Mouse (Mus musculus) midbrain, embryonic 14.5 days (tissue): ENCODE measurements around the gene Ttll11. TPM values are rescaled to one million over a fixed set of nuclear protein-coding genes. Genes with fewer than 3 reads are reported as not detected.

Experiments used
- ATAC-seq: fragments of 200-750 bp; cut with Nextera tagmentation; 2 replicates; pipeline ENCODE4 v1.8.0; 2017; ENCODE audit warnings: moderate number of reproducible peaks, moderate library complexity; ENCODE audit not compliant: low FRiP score, low TSS enrichment
- DNase-seq: peaks from one replicate; pipeline ENCODE4 v3.0.0-alpha.2; 2015
- H3K27ac ChIP-seq: fragments of 300-500 bp; sonication (generic); replicated peaks from 2 replicates; pipeline ENCODE4 v1.5.1; 2014; ENCODE audit warnings: mild to moderate bottlenecking, low read depth, low read length, moderate library complexity
- H3K27me3 ChIP-seq: fragments of 300-500 bp; sonication (generic); 2 replicates; pipeline ENCODE4 v1.6.1; 2014; ENCODE audit warnings: low read length, control low read depth, mixed read lengths; ENCODE audit not compliant: control insufficient read depth, insufficient read depth
- H3K36me3 ChIP-seq: fragments of 300-500 bp; sonication (generic); 2 replicates; pipeline ENCODE4 v1.6.1; 2014; ENCODE audit warnings: low read length, control low read depth; ENCODE audit not compliant: control insufficient read depth, insufficient read depth
- H3K4me1 ChIP-seq: fragments of 300-500 bp; sonication (generic); 2 replicates; pipeline ENCODE4 v1.6.1; 2014; ENCODE audit warnings: mild to moderate bottlenecking, antibody characterized with exemption, low read length, control low read depth; ENCODE audit not compliant: control insufficient read depth, insufficient read depth
- H3K4me2 ChIP-seq: fragments of 300-500 bp; sonication (generic); 2 replicates; pipeline ENCODE4 v1.6.1; 2014; ENCODE audit warnings: mild to moderate bottlenecking, low read length, moderate library complexity
- H3K4me3 ChIP-seq: fragments of 300-500 bp; sonication (generic); replicated peaks from 2 replicates; pipeline ENCODE4 v1.5.1; 2014; ENCODE audit warnings: low read depth, low read length
- H3K9ac ChIP-seq: fragments of 300-500 bp; sonication (generic); replicated peaks from 2 replicates; pipeline ENCODE4 v1.6.1; 2014; ENCODE audit warnings: mild to moderate bottlenecking, low read length, moderate library complexity
- H3K9me3 ChIP-seq: fragments of 300-500 bp; sonication (generic); 2 replicates; pipeline ENCODE4 v1.6.1; 2016; ENCODE audit warnings: low read length, control low read depth, mixed read lengths; ENCODE audit not compliant: control insufficient read depth
- WGBS: fragments of 180-500 bp; shearing (Covaris S2); extraction: QIAGEN DNeasy Blood & Tissue Kit; methylation state at CpG from one replicate; pipeline ENCODE4 v1.1.7; 2014; 5-methylcytosine and 5-hydroxymethylcytosine counted together
- polyA plus RNA-seq: library from polyadenylated mRNA; unstranded; fragments of >200 nt; fragmentation: Nextera tagmentation; extraction: Ambion mirVana; gene quantifications from 2 replicates; pipeline ENCODE4 v1.2.1, GENCODE M21; 2014

Ttll11 gene
- polyA plus RNA-seq, 1 experiment from 2014 or later, result 5.1 TPM

DNA sequence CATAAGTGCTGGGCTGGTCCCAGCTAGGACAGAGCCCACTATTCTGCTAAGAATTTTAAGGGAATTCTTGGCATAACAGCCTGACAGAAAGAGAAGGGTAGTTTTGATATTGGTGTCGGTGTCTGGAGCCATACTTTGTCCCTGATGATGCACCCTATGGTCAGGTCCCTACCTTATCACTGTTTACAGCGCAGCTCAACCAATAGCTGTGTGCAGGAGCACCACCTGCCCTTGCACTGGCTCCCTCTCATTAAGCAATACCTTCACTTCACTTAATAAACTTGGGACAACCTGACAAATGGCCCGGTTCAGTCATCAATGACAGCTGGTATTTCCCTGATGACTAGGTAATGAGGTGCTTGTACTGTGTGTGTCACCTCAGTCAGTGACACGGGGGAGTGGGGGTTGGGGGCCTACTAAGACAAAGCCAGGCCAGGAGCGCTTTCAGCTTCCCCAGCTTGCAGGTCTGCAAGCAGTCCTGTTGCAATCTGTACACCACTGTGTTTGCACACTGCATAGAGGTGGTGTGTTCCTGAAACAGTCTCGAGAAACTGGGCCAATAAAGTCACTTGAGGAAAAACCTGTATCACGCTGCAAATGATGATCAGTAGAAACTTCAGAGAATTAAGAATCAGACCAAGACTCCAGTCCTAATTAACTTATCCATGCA, 22.1 kb downstream of the Ttll11 start:
- Histone ChIP-seq H3K4me3 (no peak overlapping the region), H3K9ac (no peak overlapping the region), H3K36me3 (no peaks in the 10 kb centered on the region), H3K27me3 (no peaks in the 10 kb centered on the region), H3K27ac (no peak overlapping the region), H3K4me1 (0 out of 2 replicates have a peak, but pooled peaks cover under 1% of the 10 kb centered on the region), H3K4me2 (no peak overlapping the region), H3K9me3 (no peaks in the 10 kb centered on the region)
- DNase-seq (no peak), ATAC-seq (no peak; the same call in 1 of the 2 replicates)
- 75% methylated on average over 7 of the region's 7 CpGs for WGBS

DNA sequence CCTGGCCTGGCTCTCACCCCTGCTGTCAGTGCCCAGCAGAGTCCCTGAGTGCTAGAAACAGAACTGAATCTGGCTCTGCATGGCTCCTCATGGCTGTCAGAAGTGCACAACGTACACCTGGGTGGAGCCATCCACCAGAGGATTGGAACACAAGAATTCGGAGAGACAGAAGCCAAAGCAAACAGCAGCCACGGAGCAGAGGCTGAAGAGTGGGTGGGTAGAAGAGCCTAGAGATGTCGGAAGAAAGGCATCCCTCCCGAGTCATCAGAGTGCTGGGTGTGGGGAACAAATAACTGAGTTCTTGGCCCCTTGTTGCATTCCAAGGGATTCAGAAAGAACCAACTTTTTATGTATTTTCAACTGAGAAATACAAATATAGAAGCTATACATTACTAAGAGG, 24.5 kb downstream of the Ttll11 start:
- no peak overlapping the region for H3K4me3 ChIP-seq
- 67% methylated on average over 5 of the region's 5 CpGs for WGBS
- H3K9ac ChIP-seq, result no peak overlapping the region
- H3K27ac ChIP-seq, result no peak overlapping the region
- no peaks in the 10 kb centered on the region for H3K36me3 ChIP-seq
- 0 out of 2 replicates have a peak, but pooled peaks cover 7% of the 10 kb centered on the region for H3K4me1 ChIP-seq
- no peak for DNase-seq
- ATAC-seq, result no peak
- no peak overlapping the region for H3K4me2 ChIP-seq
- no peaks in the 10 kb centered on the region for H3K9me3 ChIP-seq
- H3K27me3 ChIP-seq, result no peaks in the 10 kb centered on the region

DNA sequence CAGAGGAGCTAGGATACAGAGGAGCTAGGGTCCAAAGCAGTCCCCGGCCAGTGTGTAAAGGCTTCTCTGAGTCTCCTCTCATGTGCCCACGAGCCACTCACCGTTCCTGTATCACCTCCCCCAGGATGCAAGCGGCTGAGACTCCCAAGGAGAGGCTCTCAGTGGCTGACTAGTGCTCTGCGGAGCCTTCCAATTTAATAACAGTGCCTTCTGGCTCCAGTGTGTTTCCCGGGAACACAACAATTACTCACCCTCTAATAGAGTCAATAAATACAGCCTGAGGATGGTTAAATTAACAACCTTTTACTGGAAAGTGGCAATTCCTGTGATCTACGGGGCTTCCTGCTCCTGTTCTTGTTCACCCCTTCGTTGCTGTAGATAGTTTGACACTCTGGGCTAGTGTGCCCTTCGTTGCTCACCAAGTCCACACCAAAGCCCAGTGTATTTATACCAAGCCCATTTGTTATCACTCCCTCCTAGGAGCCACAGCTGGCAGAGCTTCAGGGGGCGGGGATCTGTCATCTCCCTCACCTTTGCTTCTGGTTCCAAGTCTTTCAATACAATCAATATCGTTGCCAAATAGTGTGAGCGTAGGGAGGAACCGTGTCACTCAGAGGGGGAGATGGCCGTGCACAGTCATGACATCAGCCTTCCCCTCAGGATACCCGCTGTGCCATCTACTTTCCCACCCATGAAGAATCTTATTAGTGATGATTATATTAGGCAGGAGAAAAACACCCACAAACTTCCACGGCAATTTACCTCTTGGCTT, 27.3 kb downstream of the Ttll11 start:
- ATAC-seq (no peak), DNase-seq (peak; percentile 18)
- Histone ChIP-seq H3K4me1 (0 out of 2 replicates have a peak, but pooled peaks cover 7% of the 10 kb centered on the region), H3K9me3 (no peaks in the 10 kb centered on the region), H3K27me3 (no peaks in the 10 kb centered on the region), H3K4me2 (no peak overlapping the region), H3K4me3 (no peak overlapping the region), H3K9ac (no peak overlapping the region), H3K27ac (no peak overlapping the region), H3K36me3 (no peaks in the 10 kb centered on the region)
- 67% methylated on average over 16 of the region's 16 CpGs for WGBS

DNA sequence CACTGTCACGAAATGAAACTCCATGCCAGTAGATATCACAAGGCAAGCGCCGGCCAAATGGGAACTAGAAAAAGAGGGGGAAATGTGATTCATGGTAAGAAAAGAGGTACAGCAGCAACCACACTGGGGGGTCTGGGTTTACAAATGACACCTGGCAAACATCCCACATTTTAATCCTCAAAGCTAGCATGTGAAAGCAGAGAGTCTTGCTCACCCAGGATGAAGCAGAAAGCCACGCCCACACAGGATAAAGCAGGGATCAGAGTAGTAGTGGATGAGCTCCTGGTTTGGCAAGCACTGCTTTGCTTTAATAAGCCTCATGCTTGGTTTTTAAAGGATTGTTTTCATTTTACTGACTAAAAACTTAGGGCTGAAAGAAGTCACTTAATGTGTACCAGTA, 34.8 kb downstream of the Ttll11 start:
- ATAC-seq (no peak), DNase-seq (no peak)
- Histone ChIP-seq H3K4me1 (no peaks in the 10 kb centered on the region), H3K9me3 (no peaks in the 10 kb centered on the region), H3K4me3 (no peak overlapping the region), H3K27me3 (no peaks in the 10 kb centered on the region), H3K36me3 (no peaks in the 10 kb centered on the region), H3K4me2 (no peak overlapping the region), H3K9ac (no peak overlapping the region), H3K27ac (no peak overlapping the region)
- 73% methylated on average over 4 of the region's 4 CpGs for WGBS

DNA sequence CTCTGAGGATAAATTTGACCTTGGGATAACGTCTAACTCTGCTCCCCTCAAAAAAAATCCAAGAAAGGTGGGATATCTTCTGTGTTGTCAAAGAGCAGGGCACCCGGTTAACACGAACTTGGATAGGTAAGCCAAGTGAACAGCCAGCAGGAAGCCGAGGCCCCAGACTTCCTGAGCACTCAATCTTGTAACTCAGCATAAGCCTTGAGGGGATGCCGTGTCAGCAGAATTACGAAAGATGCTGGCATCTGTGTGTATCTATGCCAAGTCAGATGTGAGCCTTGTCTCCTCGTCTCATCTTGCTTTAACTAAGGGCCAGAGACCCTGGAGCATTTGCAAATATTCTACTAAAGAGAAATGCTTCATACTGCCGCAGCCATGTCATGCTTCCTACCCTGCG, 36.8 kb downstream of the Ttll11 start:
- 86% methylated on average over 9 of the region's 9 CpGs for WGBS
- no peaks in the 10 kb centered on the region for H3K4me1 ChIP-seq
- DNase-seq (no peak), ATAC-seq (no peak)
- H3K4me2 ChIP-seq, result no peak overlapping the region
- no peaks in the 10 kb centered on the region for H3K9me3 ChIP-seq
- H3K9ac ChIP-seq, result no peak overlapping the region
- H3K36me3 ChIP-seq, result no peaks in the 10 kb centered on the region
- H3K27me3 ChIP-seq, result no peaks in the 10 kb centered on the region
- no peak overlapping the region for H3K4me3 ChIP-seq
- H3K27ac ChIP-seq, result no peak overlapping the region

DNA sequence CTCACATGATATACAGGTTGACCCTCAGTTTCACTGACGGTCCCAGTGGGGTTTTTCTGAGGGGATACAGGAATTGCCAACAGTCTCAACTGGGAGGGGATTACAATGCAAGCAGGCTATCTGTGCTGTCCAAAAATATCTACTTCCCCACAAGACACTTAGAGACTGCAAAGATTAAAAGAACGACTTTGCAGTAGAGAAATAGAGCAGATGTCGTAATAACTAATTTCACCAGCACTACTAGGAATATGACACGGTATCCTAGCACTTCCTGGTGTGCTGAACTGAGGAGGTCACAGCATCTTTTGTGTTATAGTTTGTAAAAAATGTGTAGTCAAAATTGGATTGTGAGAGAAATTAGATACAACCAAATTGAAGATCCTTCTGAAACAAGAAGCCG, 44.7 kb downstream of the Ttll11 start:
- Histone ChIP-seq H3K9me3 (no peaks in the 10 kb centered on the region), H3K9ac (no peak overlapping the region), H3K4me2 (no peak overlapping the region), H3K27ac (no peak overlapping the region), H3K27me3 (no peaks in the 10 kb centered on the region), H3K4me1 (no peaks in the 10 kb centered on the region), H3K36me3 (no peaks in the 10 kb centered on the region), H3K4me3 (no peak overlapping the region)
- DNase-seq (no peak), ATAC-seq (no peak)
- 85% methylated on average over 5 of the region's 5 CpGs for WGBS

DNA sequence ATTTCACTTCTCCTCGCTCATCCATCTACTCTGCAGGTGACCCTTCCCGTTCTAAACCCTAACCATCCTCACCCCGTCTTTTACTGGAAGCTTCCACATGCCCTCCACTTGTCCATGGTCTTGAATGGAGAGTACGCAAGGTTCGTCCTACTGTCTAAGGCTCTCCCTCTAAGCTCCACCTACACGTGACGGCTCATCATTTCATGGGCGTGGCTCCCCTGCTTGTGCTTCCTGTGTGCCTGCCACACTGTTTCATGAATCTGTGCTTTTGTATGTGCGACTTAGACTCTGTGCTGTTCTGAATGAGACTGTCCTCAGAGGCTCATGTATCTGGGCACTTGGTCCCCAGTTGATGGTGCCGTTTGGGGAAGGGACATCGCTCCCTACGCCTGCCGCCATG, 46.6 kb downstream of the Ttll11 start:
- 94% methylated on average over 13 of the region's 13 CpGs for WGBS

DNA sequence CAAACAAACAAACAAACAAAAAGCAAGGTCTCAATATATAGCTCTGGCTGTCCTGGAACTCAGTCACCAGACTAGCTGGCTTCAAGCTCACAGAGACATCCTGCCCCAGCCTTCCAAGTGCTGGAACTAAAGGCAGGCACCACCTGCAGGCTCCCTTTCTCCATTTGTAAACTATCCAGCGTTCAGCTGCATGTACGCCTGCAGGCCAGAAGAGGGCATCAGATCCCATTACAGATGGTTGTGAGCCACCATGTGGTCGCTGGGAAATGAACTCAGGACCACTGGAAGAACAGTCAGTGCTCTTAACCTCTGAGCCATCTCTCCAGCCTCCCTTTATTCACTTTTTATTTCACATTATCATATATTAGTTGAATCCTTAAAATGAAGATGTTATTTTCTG, 48.1 kb downstream of the Ttll11 start:
- H3K36me3 ChIP-seq, result no peaks in the 10 kb centered on the region
- no peaks in the 10 kb centered on the region for H3K9me3 ChIP-seq
- no peak overlapping the region for H3K4me2 ChIP-seq
- ATAC-seq, result no peak
- H3K27ac ChIP-seq, result no peak overlapping the region
- DNase-seq, result no peak
- H3K9ac ChIP-seq, result no peak overlapping the region
- WGBS, result 75% methylated on average over 3 of the region's 3 CpGs
- H3K4me1 ChIP-seq, result no peaks in the 10 kb centered on the region
- no peak overlapping the region for H3K4me3 ChIP-seq
- H3K27me3 ChIP-seq, result no peaks in the 10 kb centered on the region

More for the DNA sequence above, 46.6 kb downstream of the Ttll11 start:
- no peak overlapping the region for H3K4me2 ChIP-seq
- no peaks in the 10 kb centered on the region for H3K27me3 ChIP-seq
- no peaks in the 10 kb centered on the region for H3K36me3 ChIP-seq
- no peaks in the 10 kb centered on the region for H3K9me3 ChIP-seq
- H3K4me1 ChIP-seq, result no peaks in the 10 kb centered on the region
- H3K4me3 ChIP-seq, result no peak overlapping the region
- H3K9ac ChIP-seq, result no peak overlapping the region
- H3K27ac ChIP-seq, result no peak overlapping the region
- ATAC-seq, result no peak
- DNase-seq, result no peak
